Mouse (Mus musculus) limb, embryonic 11.5 days (tissue): ENCODE measurements around the gene Eif1b. TPM values are rescaled to one million over a fixed set of nuclear protein-coding genes. Genes with fewer than 3 reads are reported as not detected.
"Not testable (repeated sequence)": the region's sequence is repeated elsewhere in the genome, so short reads cannot be mapped to it uniquely, and the experiment has no call there.

Experiments used
- ATAC-seq: fragments of 200-750 bp; cut with Nextera tagmentation; 2 replicates; pipeline ENCODE4 v1.8.0; 2017; ENCODE audit warnings: low read depth; ENCODE audit not compliant: insufficient number of reproducible peaks, low FRiP score, low TSS enrichment
- DNase-seq: peaks from one replicate; pipeline ENCODE4 v3.0.0-alpha.2; 2015; ENCODE audit warnings: low spot score
- H3K27ac ChIP-seq: fragments of 300-500 bp; sonication (generic); replicated peaks from 2 replicates; pipeline ENCODE4 v1.5.1; 2014; ENCODE audit warnings: low read depth, mild to moderate bottlenecking, low read length
- H3K27me3 ChIP-seq: fragments of 300-500 bp; sonication (generic); 2 replicates; pipeline ENCODE4 v1.6.1; 2014; ENCODE audit warnings: mild to moderate bottlenecking, low read length, mixed read lengths; ENCODE audit not compliant: control insufficient read depth, insufficient read depth
- H3K36me3 ChIP-seq: fragments of 300-500 bp; sonication (generic); 2 replicates; pipeline ENCODE4 v1.6.1; 2014; ENCODE audit warnings: mild to moderate bottlenecking, low read length, moderate library complexity, mixed read lengths; ENCODE audit not compliant: control insufficient read depth, insufficient read depth
- H3K4me1 ChIP-seq: fragments of 300-500 bp; sonication (generic); 2 replicates; pipeline ENCODE4 v1.6.1; 2014; ENCODE audit warnings: low read length, mixed read lengths; ENCODE audit not compliant: control insufficient read depth, insufficient read depth
- H3K4me2 ChIP-seq: fragments of 300-500 bp; sonication (generic); 2 replicates; pipeline ENCODE4 v1.6.1; 2014; ENCODE audit warnings: low read depth, mild to moderate bottlenecking, moderate library complexity; ENCODE audit not compliant: severe bottlenecking
- H3K4me3 ChIP-seq: fragments of 300-500 bp; sonication (generic); 2 replicates; pipeline ENCODE4 v1.5.1; 2014; ENCODE audit warnings: low read depth, low read length
- H3K9ac ChIP-seq: fragments of 300-500 bp; sonication (generic); 2 replicates; pipeline ENCODE4 v1.6.1; 2014; ENCODE audit warnings: mild to moderate bottlenecking, low read length
- H3K9me3 ChIP-seq: fragments of 300-500 bp; sonication (generic); 2 replicates; pipeline ENCODE4 v1.6.1; 2016; ENCODE audit warnings: low read length; ENCODE audit not compliant: control insufficient read depth
- WGBS: fragments of 180-500 bp; shearing (Covaris S2); extraction: QIAGEN DNeasy Blood & Tissue Kit; methylation state at CpG from one replicate; pipeline ENCODE4 v1.1.7; 2014; 5-methylcytosine and 5-hydroxymethylcytosine counted together
- polyA plus RNA-seq: library from polyadenylated mRNA; unstranded; fragments of >200 nt; fragmentation: Nextera tagmentation; extraction: Ambion mirVana; gene quantifications from 2 replicates; pipeline ENCODE4 v1.2.1, GENCODE M21; 2014

The Eif1b gene
- polyA plus RNA-seq, 1 experiment from 2014 or later, result 229 TPM

GRCm38 (mm10) chr9:120528815-120529510 lies 36.9 kb downstream of the Eif1b start:
- H3K4me1 ChIP-seq, result no peaks in the 10 kb centered on the region
- no peaks in the 10 kb centered on the region for H3K27me3 ChIP-seq
- no peak overlapping the region for H3K4me3 ChIP-seq
- DNase-seq (no peak), ATAC-seq (no peak)
- WGBS, result 89% methylated on average over 17 of the region's 17 CpGs
- H3K27ac ChIP-seq, result no peak overlapping the region
- no peaks in the 10 kb centered on the region for H3K36me3 ChIP-seq
- no peaks in the 10 kb centered on the region for H3K9me3 ChIP-seq
- H3K4me2 ChIP-seq, result no peak overlapping the region
- no peak overlapping the region for H3K9ac ChIP-seq

- 93% methylated on average over 5 of the region's 5 CpGs for WGBS
- Histone ChIP-seq H3K4me2 (no peak overlapping the region), H3K4me3 (no peak overlapping the region), H3K27me3 (no peaks in the 10 kb centered on the region), H3K27ac (no peak overlapping the region), H3K9ac (no peak overlapping the region), H3K4me1 (no peaks in the 10 kb centered on the region), H3K36me3 (no peaks in the 10 kb centered on the region), H3K9me3 (no peaks in the 10 kb centered on the region)
- no peak for DNase-seq
- ATAC-seq, result no peak
These were observed 38.4 kb downstream of the Eif1b start for GRCm38 (mm10) chr9:120530471-120530870.

- WGBS, result 91% methylated on average over 6 of the region's 6 CpGs
- ATAC-seq (no peak), DNase-seq (no peak)
- Histone ChIP-seq H3K4me2 (no peak overlapping the region), H3K27ac (no peak overlapping the region), H3K36me3 (no peaks in the 10 kb centered on the region), H3K9ac (no peak overlapping the region), H3K4me1 (no peaks in the 10 kb centered on the region), H3K9me3 (no peaks in the 10 kb centered on the region), H3K27me3 (no peaks in the 10 kb centered on the region), H3K4me3 (no peak overlapping the region)
These were observed 40.0 kb downstream of the Eif1b start for GRCm38 (mm10) chr9:120532062-120532461.

- no peaks in the 10 kb centered on the region for H3K9me3 ChIP-seq
- no peak overlapping the region for H3K4me2 ChIP-seq
- no peak overlapping the region for H3K9ac ChIP-seq
- no peak overlapping the region for H3K27ac ChIP-seq
- WGBS, result 82% methylated on average over 6 of the region's 6 CpGs
- no peak for ATAC-seq
- no peaks in the 10 kb centered on the region for H3K27me3 ChIP-seq
- H3K36me3 ChIP-seq, result no peaks in the 10 kb centered on the region
- H3K4me1 ChIP-seq, result no peaks in the 10 kb centered on the region
- H3K4me3 ChIP-seq, result no peak overlapping the region
- DNase-seq, result no peak
These were observed 40.7 kb downstream of the Eif1b start for GRCm38 (mm10) chr9:120532691-120533090.

GRCm38 (mm10) chr9:120533446-120533950 lies 41.5 kb downstream of the Eif1b start:
- not testable (repeated sequence) for H3K4me2 ChIP-seq, H3K9ac ChIP-seq, DNase-seq, H3K27me3 ChIP-seq, H3K36me3 ChIP-seq, H3K27ac ChIP-seq, H3K4me1 ChIP-seq, ATAC-seq, H3K9me3 ChIP-seq, H3K4me3 ChIP-seq
- 94% methylated on average over 8 of the region's 8 CpGs for WGBS

- Histone ChIP-seq H3K27me3 (peaks cover 17% of the 10 kb centered on the region), H3K4me1 (peaks cover 6% of the 10 kb centered on the region), H3K9ac (peak within 1 kb of the TSS; percentile 50), H3K4me2 (peak within 1 kb of the TSS; percentile 85), H3K9me3 (no peaks in the 10 kb centered on the region), H3K36me3 (no peaks in the 10 kb centered on the region), H3K27ac (no peak within 1 kb of the TSS), H3K4me3 (peak within 1 kb of the TSS; percentile 35)
- 0 out of 2 replicates have a peak, but pooled peaks have one; percentile 57 for ATAC-seq
- WGBS, result under 1% methylated on average over 28 of the region's 31 CpGs
- peak; percentile 36 for DNase-seq
These were observed 47.7 kb downstream of the Eif1b start, which contains the start of gene Entpd3 for GRCm38 (mm10) chr9:120539662-120540251. Entpd3 (plus strand) TSS chr9:120539818.

- H3K27me3 ChIP-seq, result peaks cover 17% of the 10 kb centered on the region
- no peak for DNase-seq
These were observed 49.4 kb downstream of the Eif1b start for GRCm38 (mm10) chr9:120541411-120541810.

GRCm38 (mm10) chr9:120542241-120542640 lies 50.2 kb downstream of the Eif1b start:
- ATAC-seq (no peak), DNase-seq (no peak)
- no peaks in the 10 kb centered on the region for H3K9me3 ChIP-seq
- peaks cover 6% of the 10 kb centered on the region for H3K4me1 ChIP-seq
- H3K27ac ChIP-seq, result no peak overlapping the region
- 31% methylated on average over 6 of the region's 6 CpGs for WGBS
- peaks cover 17% of the 10 kb centered on the region for H3K27me3 ChIP-seq
- H3K4me3 ChIP-seq, result no peak overlapping the region
- H3K36me3 ChIP-seq, result no peaks in the 10 kb centered on the region
- H3K9ac ChIP-seq, result no peak overlapping the region
- H3K4me2 ChIP-seq, result no peak overlapping the region

More at GRCm38 (mm10) chr9:120541411-120541810, 49.4 kb downstream of the Eif1b start:
- Histone ChIP-seq H3K4me1 (peaks cover 6% of the 10 kb centered on the region), H3K27ac (no peak overlapping the region), H3K9me3 (no peaks in the 10 kb centered on the region), H3K4me2 (no peak overlapping the region), H3K4me3 (no peak overlapping the region), H3K9ac (no peak overlapping the region), H3K36me3 (no peaks in the 10 kb centered on the region)
- 0% methylated on average over 1 of the region's 2 CpGs for WGBS
- no peak for ATAC-seq
